In genomic region chrX:99043275-99043674, GRCm38 (mm10) we compare ENCODE assay signal across 9 mouse cellular contexts. TPM values are rescaled to one million over a fixed set of nuclear protein-coding genes. Genes with fewer than 3 reads are reported as not detected.
DNase-seq lines count a peak whose midpoint lies in the region; ATAC-seq and TF ChIP-seq lines count a peak whose summit lies in the region.
"Had no signal": no experiment of that assay in that cellular context is flagged by ENCODE, and none has a peak within 500 bp of the region (broad histone marks: within the 10 kb centered on the region; RNA-seq: fewer than 3 reads in every experiment).

No protein-coding gene starts in this region.

- H3K9ac ChIP-seq in heart, embryonic 15.5 days = peak overlapping the region; percentile 65; the same call in 1 of the 2 replicates
- no peak overlapping the region for H3K9ac ChIP-seq in hindbrain, postnatal 0 days (replicated peaks; ENCODE audit: low read length)
- H3K9ac ChIP-seq in midbrain, embryonic 14.5 days (replicated peaks; ENCODE audit: low read length) = no peak overlapping the region

- peak overlapping the region; percentile 60 for H3K4me3 ChIP-seq in heart, embryonic 15.5 days
- peak overlapping the region; percentile 36 for H3K4me3 ChIP-seq in cortical plate, adult 2 months (ENCODE audit: insufficient read depth, low read length)
- H3K4me3 ChIP-seq in hindbrain, postnatal 0 days (ENCODE audit: low read length) = peak overlapping the region; percentile 40
- 0 out of 2 replicates have a peak overlapping the region, but pooled peaks have one; percentile 39 for H3K4me3 ChIP-seq in midbrain, embryonic 14.5 days (replicated peaks; ENCODE audit: low read depth, low read length)
- no peak overlapping the region for H3K4me3 ChIP-seq in cerebellum, adult 2 months (replicated peaks; ENCODE audit: insufficient read depth, low read depth, low read length)

- no peaks in the 10 kb centered on the region for H3K9me3 ChIP-seq in heart, embryonic 15.5 days (replicated peaks)
- H3K9me3 ChIP-seq in hindbrain, postnatal 0 days (ENCODE audit: low read length) = no peaks in the 10 kb centered on the region
- H3K9me3 ChIP-seq in midbrain, embryonic 14.5 days (ENCODE audit: control insufficient read depth, low read length) = no peaks in the 10 kb centered on the region

- ATAC-seq in heart, embryonic 15.5 days (replicated peaks; ENCODE audit: insufficient number of reproducible peaks, insufficient read depth, low FRiP score, low read depth) = no peak
- no peak for ATAC-seq in hindbrain, postnatal 0 days
- ATAC-seq in midbrain, embryonic 14.5 days (ENCODE audit: low FRiP score, low TSS enrichment) = no peak

- no peak for TF ChIP-seq POLR2A in cortical plate, adult 2 months (IDR thresholded peaks at IDR 0.05; ENCODE audit: extremely low read depth, insufficient read depth, low read length)
- no peak for TF ChIP-seq POLR2A in cerebellum, adult 2 months (IDR thresholded peaks at IDR 0.05; ENCODE audit: borderline replicate concordance, insufficient read depth, low read length)

- peak overlapping the region; percentile 88 for H3K27ac ChIP-seq in heart, embryonic 15.5 days
- H3K27ac ChIP-seq in cortical plate, adult 2 months (ENCODE audit: insufficient read depth, low read length) = peak overlapping the region; percentile 13
- H3K27ac ChIP-seq in hindbrain, postnatal 0 days = no peak overlapping the region
- H3K27ac ChIP-seq in midbrain, embryonic 14.5 days (replicated peaks; ENCODE audit: low read depth, low read length) = no peak overlapping the region
- no peak overlapping the region for H3K27ac ChIP-seq in cerebellum, adult 2 months (ENCODE audit: insufficient read depth, low read length)

- peaks cover 23% of the 10 kb centered on the region for H3K4me1 ChIP-seq in heart, embryonic 15.5 days (replicated peaks)
- H3K4me1 ChIP-seq in cortical plate, adult 2 months (ENCODE audit: control insufficient read depth, insufficient read depth, low read length) = no peaks in the 10 kb centered on the region
- no peaks in the 10 kb centered on the region for H3K4me1 ChIP-seq in hindbrain, postnatal 0 days (ENCODE audit: insufficient read depth, low read length)
- H3K4me1 ChIP-seq in midbrain, embryonic 14.5 days (ENCODE audit: control insufficient read depth, insufficient read depth, low read length) = no peaks in the 10 kb centered on the region
- no peaks in the 10 kb centered on the region for H3K4me1 ChIP-seq in cerebellum, adult 2 months (ENCODE audit: control insufficient read depth, insufficient read depth, low read length)

- H3K4me2 ChIP-seq in heart, embryonic 15.5 days = peak overlapping the region; percentile 73
- peak overlapping the region; percentile 73 for H3K4me2 ChIP-seq in hindbrain, postnatal 0 days (ENCODE audit: low read depth, low read length)
- H3K4me2 ChIP-seq in midbrain, embryonic 14.5 days (ENCODE audit: low read length) = peak overlapping the region; percentile 73

- intact Hi-C loops in heart, postnatal 14 days (cut with DNase I) = no loop called here

- DNase-seq in heart, postnatal 14 days = no peak
- DNase-seq in hindbrain, postnatal 0 days (ENCODE audit: low spot score) = no peak
- no peak for DNase-seq in midbrain, embryonic 14.5 days
- no peak for DNase-seq in cerebellum, adult 2 months
- DNase-seq in adrenal gland, postnatal 4 days (ENCODE audit: low spot score in 2 of 2) = no peak
- DNase-seq in layer of hippocampus, adult 18-20 months (ENCODE audit: low spot score in 2 of 2) = no peak
- DNase-seq: cerebellum, adult 18-20 months had no signal

- TF ChIP-seq CTCF in cortical plate, adult 2 months (IDR thresholded peaks at IDR 0.05; ENCODE audit: extremely low read depth, insufficient read depth, low read length) = no peak
- no peak for TF ChIP-seq CTCF in hindbrain, postnatal 0 days (IDR thresholded peaks at IDR 0.05; ENCODE audit: low read depth)
- TF ChIP-seq CTCF in cerebellum, adult 2 months (IDR thresholded peaks at IDR 0.05; ENCODE audit: borderline replicate concordance, insufficient read depth, low read depth, low read length) = no peak

- no peaks in the 10 kb centered on the region for H3K36me3 ChIP-seq in heart, embryonic 15.5 days
- no peaks in the 10 kb centered on the region for H3K36me3 ChIP-seq in hindbrain, postnatal 0 days (ENCODE audit: insufficient read depth, low read length)
- H3K36me3 ChIP-seq in midbrain, embryonic 14.5 days (ENCODE audit: control insufficient read depth, insufficient read depth, low read length) = no peaks in the 10 kb centered on the region

- 23% methylated on average over 6 of the region's 6 CpGs for WGBS in heart, embryonic 15.5 days
- 49% methylated on average over 6 of the region's 6 CpGs for WGBS in hindbrain, postnatal 0 days
- WGBS in midbrain, embryonic 14.5 days = 49% methylated on average over 6 of the region's 6 CpGs
- WGBS in cerebellum, adult 2 months = 38% methylated on average over 6 of the region's 6 CpGs

- H3K27me3 ChIP-seq in heart, embryonic 15.5 days = no peaks in the 10 kb centered on the region
- no peaks in the 10 kb centered on the region for H3K27me3 ChIP-seq in hindbrain, postnatal 0 days (ENCODE audit: insufficient read depth, low read length)
- peaks cover 35% of the 10 kb centered on the region; the same call in 1 of the 2 replicates for H3K27me3 ChIP-seq in midbrain, embryonic 14.5 days (ENCODE audit: control insufficient read depth, insufficient read depth, low read length)
- H3K27me3 ChIP-seq in cerebellum, adult 2 months (ENCODE audit: control insufficient read depth, insufficient read depth, low read length) = no peaks in the 10 kb centered on the region

RNA-seq across cellular contexts. Expression of gene Stard8, which starts 40.2 kb away (rescaled TPM):
- 14.4 and 15.4 TPM in 2 replicates for polyA plus RNA-seq in heart, embryonic 15.5 days (2015; fragmentation: Nextera tagmentation; extraction: Ambion mirVana)
- total RNA-seq in heart, postnatal 14 days (2021) = 10 to 100 TPM; 38.9 to 39.2 TPM
- polyA plus RNA-seq in cortical plate, adult 2 months (2012; rRNA removed) = 31.9 and 36.8 TPM in 2 replicates
- 8.2 and 13.0 TPM in 2 replicates for total RNA-seq in hindbrain, postnatal 0 days (2014; rRNA removed)
- polyA plus RNA-seq in hindbrain, postnatal 0 days (2015; fragmentation: Nextera tagmentation; extraction: Ambion mirVana) = 4.2 and 4.6 TPM in 2 replicates
- polyA plus RNA-seq in midbrain, embryonic 14.5 days (2014; fragmentation: Nextera tagmentation; extraction: Ambion mirVana) = 1.5 and 4.8 TPM in 2 replicates
- 9.0 and 11.4 TPM in 2 replicates for polyA plus RNA-seq in cerebellum, adult 2 months (2012; rRNA removed)
- total RNA-seq in adrenal gland, postnatal 4 days (2021) = 10 to 100 TPM; 33.9 to 40.8 TPM
- 1 to 10 TPM; 8.9 to 10.0 TPM for total RNA-seq in layer of hippocampus, adult 18-20 months (2021)

Comparison
In these comparisons a context has a peak if more than half of its experiments do, and no peak if none do; other contexts are left out.
1. H3K27ac ChIP-seq: peak in heart, embryonic 15.5 days (single experiment) and cortical plate, adult 2 months (single experiment); none in hindbrain, postnatal 0 days (single experiment), midbrain, embryonic 14.5 days (single experiment) and cerebellum, adult 2 months (single experiment).
2. Peak in every context shown above with its lines, with median percentiles within 50 percentile points of each other: H3K4me2 ChIP-seq.